Mouse (Mus musculus) erythroid progenitor cell, adult 5-6 weeks (primary cell): ENCODE results near the gene Dock4. TPM values are rescaled to one million over a fixed set of nuclear protein-coding genes. Genes with fewer than 3 reads are reported as not detected.

ENCODE experiments used
- ATAC-seq: replicated peaks from 2 replicates; pipeline ENCODE4 v1.8.0; 2016; ENCODE audit warnings: moderate number of reproducible peaks, mild to moderate bottlenecking, moderate TSS enrichment, inconsistent platforms; ENCODE audit not compliant: poor library complexity, low FRiP score, severe bottlenecking
- total RNA-seq, 2 experiments: library from RNA; stranded (forward) in 1 of 2; stranded (reverse) in 1 of 2; fragments of 150-400 nt in 1 of 2; fragments of 186-747, 209-891 nt in 1 of 2; gene quantifications; 2 replicates each; pipeline versions ENCODE4 v1.2.3 to v1.2.4; 2015 to 2017; ENCODE audit warnings: low replicate concordance in 2 of 2

Gene Dock4
- total RNA-seq, 2 experiments from 2014 or later, result 0.42 TPM; not detected in 1

- ATAC-seq, result no peak
Measured at GRCm38 (mm10) chr12:40709094-40709493, 263.3 kb downstream of the Dock4 start.

GRCm38 (mm10) chr12:40712235-40712634 is 266.5 kb downstream of the Dock4 start:
- ATAC-seq, result no peak

GRCm38 (mm10) chr12:40714288-40714687 is 268.5 kb downstream of the Dock4 start:
- no peak for ATAC-seq

GRCm38 (mm10) chr12:40715174-40715573 is 269.4 kb downstream of the Dock4 start:
- no peak for ATAC-seq

GRCm38 (mm10) chr12:40728373-40728772 is 282.6 kb downstream of the Dock4 start:
- ATAC-seq, result no peak

- ATAC-seq, result no peak
Measured at GRCm38 (mm10) chr12:40730756-40731155, 285.0 kb downstream of the Dock4 start.

- ATAC-seq, result no peak
Measured at GRCm38 (mm10) chr12:40745501-40745900, 299.7 kb downstream of the Dock4 start.

- ATAC-seq, result no peak
Measured at GRCm38 (mm10) chr12:40746081-40746480, 300.3 kb downstream of the Dock4 start.

- ATAC-seq, result no peak
Measured at GRCm38 (mm10) chr12:40759281-40759680, 313.5 kb downstream of the Dock4 start.

- no peak for ATAC-seq
Measured at GRCm38 (mm10) chr12:40767258-40767816, 321.6 kb downstream of the Dock4 start.

- ATAC-seq, result no peak
Measured at GRCm38 (mm10) chr12:40773091-40773490, 327.3 kb downstream of the Dock4 start.

- no peak for ATAC-seq
Measured at GRCm38 (mm10) chr12:40781554-40781953, 335.8 kb downstream of the Dock4 start.

- ATAC-seq, result no peak
Measured at GRCm38 (mm10) chr12:40788621-40789111, 342.9 kb downstream of the Dock4 start.

GRCm38 (mm10) chr12:40789379-40790361 is 343.9 kb downstream of the Dock4 start:
- ATAC-seq, result no peak

- no peak for ATAC-seq
Measured at GRCm38 (mm10) chr12:40791221-40791620, 345.5 kb downstream of the Dock4 start.

- ATAC-seq, result no peak
Measured at GRCm38 (mm10) chr12:40792184-40792650, 346.5 kb downstream of the Dock4 start.

GRCm38 (mm10) chr12:40794066-40794465 is 348.3 kb downstream of the Dock4 start:
- no peak for ATAC-seq

- no peak for ATAC-seq
Measured at GRCm38 (mm10) chr12:40794756-40795155, 349.0 kb downstream of the Dock4 start.

- no peak for ATAC-seq
Measured at GRCm38 (mm10) chr12:40795768-40796167, 350.0 kb downstream of the Dock4 start.

- ATAC-seq, result no peak
Measured at GRCm38 (mm10) chr12:40796813-40797491, 351.2 kb downstream of the Dock4 start.
